In genomic region chr1:80852761-80853160, GRCm38 (mm10) we compare ENCODE assay signal across 9 mouse cellular contexts.
DNase-seq lines count a peak whose midpoint lies in the region.
"Had no signal": no experiment of that assay in that cellular context is flagged by ENCODE, and none has a peak within 500 bp of the region (broad histone marks: within the 10 kb centered on the region; RNA-seq: fewer than 3 reads in every experiment).

No protein-coding gene starts in this region.

- DNase-seq in frontal cortex, adult 2 months (ENCODE audit: extremely low spot score in 1 of 2, low spot score in 1 of 2), result peak; percentile 38 to 52
- DNase-seq in frontal cortex, postnatal 14 days (ENCODE audit: low spot score in 2 of 2), result no peak
- peak; percentile 2 for DNase-seq in lung, postnatal 25 days (ENCODE audit: low spot score)
- no peak for DNase-seq in lung, postnatal 4 days
- peak; percentile 39 for DNase-seq in cerebellum, adult 9-11 months
- DNase-seq in right cerebral cortex, postnatal 25 days, result peak; percentile 27
- DNase-seq in thymus, postnatal 0 days (ENCODE audit: low spot score), result no peak
- DNase-seq: kidney, adult 9 months; thymus, adult 2 months had no signal

Comparison
In these comparisons a context has a peak if more than half of its experiments do, and no peak if none do; other contexts are left out.
1. DNase-seq: peak in frontal cortex, adult 2 months (2 of 2), lung, postnatal 25 days (single experiment), cerebellum, adult 9-11 months (single experiment) and right cerebral cortex, postnatal 25 days (single experiment); none in frontal cortex, postnatal 14 days (0 of 2), lung, postnatal 4 days (0 of 2) and thymus, postnatal 0 days (single experiment).